Mouse (Mus musculus) stomach, postnatal 0 days (tissue): ENCODE results near the gene Hivep1.

Experiments used
- CTCF ChIP-seq: IDR thresholded peaks from 2 replicates; pipeline ENCODE4 v1.5.1; 2016; ENCODE audit warnings: antibody characterized with exemption, low read depth, mild to moderate bottlenecking, moderate library complexity
- EP300 ChIP-seq: optimal IDR thresholded peaks from 2 replicates; pipeline ENCODE3; 2016; ENCODE audit warnings: antibody characterized with exemption

DNA sequence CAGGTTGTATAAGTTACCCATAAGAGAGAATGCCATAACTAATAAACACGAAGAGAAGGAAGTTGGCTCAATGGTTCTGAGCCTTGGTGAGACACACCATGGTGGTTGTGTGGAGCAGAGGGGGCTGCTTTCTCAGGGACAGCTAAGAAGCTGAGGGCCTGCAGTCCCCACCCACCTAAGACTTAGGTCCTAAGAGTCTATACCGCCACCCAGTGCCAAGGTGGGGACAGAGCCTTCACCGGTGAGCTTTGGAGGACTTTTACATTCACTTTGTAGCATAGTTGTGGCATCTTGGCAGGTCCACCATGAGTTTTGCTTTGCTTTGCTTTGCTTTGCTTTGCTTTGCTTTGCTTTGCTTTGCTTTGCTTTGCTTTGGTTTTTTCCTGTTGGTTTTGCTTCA, 92.8 kb downstream of the Hivep1 start:
- peak; percentile 62 for TF ChIP-seq CTCF
- no peak for TF ChIP-seq EP300
